Mouse (Mus musculus) hindbrain, postnatal 0 days (tissue): ENCODE results near the gene Nip7. TPM values are rescaled to one million over a fixed set of nuclear protein-coding genes. Genes with fewer than 3 reads are reported as not detected.
"Not testable (repeated sequence)": the region's sequence is repeated elsewhere in the genome, so short reads cannot be mapped to it uniquely, and the experiment has no call there.

Experiments
- ATAC-seq: fragments of 200-750 bp; cut with Nextera tagmentation; 2 replicates; pipeline ENCODE4 v1.8.0; 2017; ENCODE audit warnings: mild to moderate bottlenecking, moderate TSS enrichment, moderate library complexity
- DNase-seq: peaks from one replicate; pipeline ENCODE4 v3.0.0-alpha.2; 2015; ENCODE audit warnings: low spot score
- H3K27ac ChIP-seq: fragments of 300-500 bp; sonication (generic); 2 replicates; pipeline ENCODE4 v1.5.1; 2014; ENCODE audit warnings: mild to moderate bottlenecking
- H3K27me3 ChIP-seq: fragments of 300-500 bp; sonication (generic); 2 replicates; pipeline ENCODE4 v1.6.1; 2014; ENCODE audit warnings: low read length, mixed read lengths; ENCODE audit not compliant: insufficient read depth
- H3K36me3 ChIP-seq: fragments of 300-500 bp; sonication (generic); 2 replicates; pipeline ENCODE4 v1.6.1; 2014; ENCODE audit warnings: low read length, mixed read lengths; ENCODE audit not compliant: insufficient read depth
- H3K4me1 ChIP-seq: fragments of 300-500 bp; sonication (generic); 2 replicates; pipeline ENCODE4 v1.6.1; 2014; ENCODE audit warnings: antibody characterized with exemption, low read length, mixed read lengths; ENCODE audit not compliant: insufficient read depth
- H3K4me2 ChIP-seq: fragments of 300-500 bp; sonication (generic); 2 replicates; pipeline ENCODE4 v1.6.1; 2014; ENCODE audit warnings: low read depth, mild to moderate bottlenecking, low read length, moderate library complexity, mixed read lengths
- H3K4me3 ChIP-seq: fragments of 300-500 bp; sonication (generic); 2 replicates; pipeline ENCODE4 v1.5.1; 2014; ENCODE audit warnings: low read length
- H3K9ac ChIP-seq: fragments of 300-500 bp; sonication (generic); replicated peaks from 2 replicates; pipeline ENCODE4 v1.6.1; 2014; ENCODE audit warnings: mild to moderate bottlenecking, low read length, moderate library complexity, mixed read lengths
- H3K9me3 ChIP-seq: fragments of 300-500 bp; sonication (generic); 2 replicates; pipeline ENCODE4 v1.6.1; 2016; ENCODE audit warnings: low read length, mixed read lengths
- CTCF ChIP-seq: IDR thresholded peaks from 2 replicates; pipeline ENCODE4 v1.5.1; 2016; ENCODE audit warnings: antibody characterized with exemption, control low read depth, low read depth
- WGBS: fragments of 180-500 bp; shearing (Covaris S2); extraction: QIAGEN DNeasy Blood & Tissue Kit; methylation state at CpG from one replicate; pipeline ENCODE4 v1.1.7; 2014; 5-methylcytosine and 5-hydroxymethylcytosine counted together
- polyA plus RNA-seq: library from polyadenylated mRNA; unstranded; fragments of >200 nt; fragmentation: Nextera tagmentation; extraction: Ambion mirVana; gene quantifications from 2 replicates; pipeline ENCODE4 v1.2.1, GENCODE M21; 2015
- total RNA-seq: library from RNA; depleted of rRNA; stranded (reverse); fragments of >200 nt; gene quantifications from 2 replicates; pipeline ENCODE4 v1.2.3, GENCODE M21; 2014

Nip7 gene
- total and polyA plus RNA-seq, 2 experiments from 2014 or later = 16.1 to 58.1 TPM

DNA sequence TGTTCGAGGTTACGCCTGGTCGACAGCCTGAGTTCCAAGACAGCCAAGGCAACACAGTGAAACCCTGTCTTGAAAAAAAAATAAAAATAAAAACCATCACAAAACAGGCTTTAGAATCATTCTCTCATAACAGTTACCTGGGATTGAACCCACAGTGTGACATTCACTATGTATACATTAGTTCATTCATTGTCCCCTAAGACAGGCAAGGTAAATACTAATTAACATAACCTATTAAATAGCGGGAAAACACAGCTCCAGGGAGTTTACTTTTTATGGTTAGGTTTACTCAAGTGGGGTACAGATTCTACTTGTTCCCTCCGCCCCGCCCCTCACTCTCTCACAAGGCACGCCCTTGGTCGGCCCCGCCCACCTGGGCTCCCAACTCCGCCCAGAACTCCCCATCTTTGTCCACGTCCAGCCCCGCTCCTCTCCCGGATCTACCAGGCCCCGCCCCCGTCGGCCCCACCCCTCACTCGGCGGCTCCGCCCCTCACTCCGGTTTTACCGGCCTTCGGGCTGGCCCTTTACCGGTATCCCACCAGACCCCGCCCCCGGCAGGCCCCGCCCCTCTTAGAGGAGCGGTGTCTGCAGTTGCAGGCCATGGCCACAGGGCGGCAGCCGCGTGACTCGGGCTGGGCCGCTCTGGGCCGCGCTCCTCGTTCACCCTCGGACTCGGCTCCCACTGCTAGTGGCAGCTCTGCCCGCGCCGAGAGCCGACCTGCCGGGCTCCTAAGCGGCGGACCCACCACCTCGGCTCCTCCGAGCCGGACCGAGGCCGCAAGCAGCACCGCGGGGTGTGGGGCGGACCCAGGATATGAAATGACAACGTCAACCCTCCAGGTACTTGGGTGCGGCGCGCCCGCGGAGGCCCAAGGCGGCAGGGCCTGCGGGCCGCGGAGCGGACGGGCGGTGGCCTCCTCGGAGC lies 25.8 kb upstream of the Nip7 start, which contains the start of gene Vps4a:
TSS of gene Vps4a (plus strand) at position 573 of the 927 bp plus-strand sequence.
- TF ChIP-seq CTCF = peak; percentile 81
- peak within 1 kb of the TSS; percentile 96 for H3K9ac ChIP-seq
- H3K27me3 ChIP-seq = no peaks in the 10 kb centered on the region
- no peaks in the 10 kb centered on the region for H3K36me3 ChIP-seq
- peak within 1 kb of the TSS; percentile 84 for H3K27ac ChIP-seq
- H3K4me2 ChIP-seq = peak within 1 kb of the TSS; percentile 89
- DNase-seq = peak; percentile 96
- H3K4me3 ChIP-seq = peak within 1 kb of the TSS; percentile 99
- no peaks in the 10 kb centered on the region for H3K9me3 ChIP-seq
- ATAC-seq = peak; percentile 97
- 5% methylated on average over 57 of the region's 66 CpGs for WGBS
- H3K4me1 ChIP-seq = peaks cover 11% of the 10 kb centered on the region; the same call in 1 of the 2 replicates

DNA sequence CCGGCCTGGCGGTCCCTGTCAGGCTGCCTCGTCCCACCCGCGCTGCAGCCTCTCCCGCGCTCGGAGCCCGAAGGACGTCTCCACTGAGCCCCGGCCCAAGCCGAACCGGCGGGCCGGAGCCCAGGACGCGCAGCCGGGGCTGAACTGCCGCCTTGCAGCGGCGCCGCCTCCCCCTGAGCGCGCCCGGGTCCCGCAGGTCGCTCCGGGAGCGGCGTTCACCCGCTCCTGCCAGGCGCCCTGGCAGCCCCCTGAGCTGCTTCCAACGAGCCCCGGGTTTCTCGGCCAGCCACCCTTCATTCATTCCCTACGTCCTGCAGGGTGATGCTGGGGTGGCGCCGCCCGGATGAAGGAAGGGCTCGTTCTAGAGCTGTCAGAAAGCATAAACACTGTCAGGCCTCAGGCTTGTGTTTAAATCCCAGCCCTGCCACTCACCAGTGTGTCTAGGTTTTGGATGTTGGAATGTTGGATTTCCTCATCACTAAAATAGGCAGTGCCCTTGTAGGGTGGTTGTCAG lies 25.0 kb upstream of the Nip7 start:
- Histone ChIP-seq H3K9me3 (no peaks in the 10 kb centered on the region), H3K27me3 (no peaks in the 10 kb centered on the region), H3K9ac (peak overlapping the region; percentile 96), H3K36me3 (no peaks in the 10 kb centered on the region), H3K4me1 (peaks cover 11% of the 10 kb centered on the region; the same call in 1 of the 2 replicates), H3K27ac (peak overlapping the region; percentile 84), H3K4me3 (peak overlapping the region; percentile 99), H3K4me2 (peak overlapping the region; percentile 89)
- TF ChIP-seq CTCF = no peak
- 0% methylated on average over 38 of the region's 40 CpGs for WGBS
- DNase-seq = peak; percentile 18
- ATAC-seq = no peak

DNA sequence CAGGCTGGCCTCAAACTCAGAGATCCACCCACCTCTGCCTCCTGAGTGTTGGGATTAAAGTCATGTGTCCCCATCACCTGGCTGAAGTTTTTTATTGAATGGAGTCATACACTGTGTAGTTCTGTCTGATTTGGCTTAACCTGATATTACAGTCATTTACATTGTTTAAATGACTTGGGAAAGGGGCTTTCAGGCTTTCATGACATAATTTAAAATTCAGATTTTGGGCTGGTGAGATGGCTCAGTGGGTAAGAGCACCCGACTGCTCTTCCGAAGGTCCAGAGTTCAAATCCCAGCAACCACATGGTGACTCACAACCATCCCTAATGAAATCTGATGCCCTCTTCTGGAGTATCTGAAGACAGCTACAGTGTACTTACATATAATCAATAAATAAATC lies 23.1 kb upstream of the Nip7 start:
- not testable (repeated sequence) for H3K9me3 ChIP-seq, H3K27me3 ChIP-seq, H3K9ac ChIP-seq, H3K4me2 ChIP-seq, H3K36me3 ChIP-seq, DNase-seq, H3K27ac ChIP-seq, ATAC-seq, H3K4me3 ChIP-seq
- 95% methylated on average over 2 of the region's 2 CpGs for WGBS
- peaks cover 11% of the 10 kb centered on the region; the same call in 1 of the 2 replicates for H3K4me1 ChIP-seq

DNA sequence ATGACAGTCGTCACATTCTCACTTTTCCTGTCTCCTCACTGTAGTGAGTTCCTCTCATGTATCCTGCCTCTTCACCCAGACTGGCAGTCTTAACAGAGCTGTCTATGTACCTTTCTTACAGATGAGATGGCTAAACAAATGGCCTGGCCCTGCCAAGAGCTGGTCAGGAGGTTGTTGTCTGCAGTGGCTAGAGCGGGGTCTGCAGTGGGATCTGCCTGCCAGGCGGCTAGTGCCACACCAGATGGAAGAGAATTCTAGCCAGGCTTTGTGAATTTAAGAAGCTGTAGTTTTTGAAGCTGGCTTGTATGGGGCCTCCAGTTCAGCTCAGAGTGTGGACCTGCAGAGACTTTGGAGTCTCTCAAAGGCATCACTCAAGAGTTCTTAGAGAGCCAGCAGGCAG lies 21.0 kb upstream of the Nip7 start:
- no peaks in the 10 kb centered on the region for H3K9me3 ChIP-seq
- H3K9ac ChIP-seq = no peak overlapping the region
- H3K36me3 ChIP-seq = peaks cover 23% of the 10 kb centered on the region
- H3K27ac ChIP-seq = no peak overlapping the region
- H3K27me3 ChIP-seq = no peaks in the 10 kb centered on the region
- no peak overlapping the region for H3K4me3 ChIP-seq
- peaks cover 11% of the 10 kb centered on the region; the same call in 1 of the 2 replicates for H3K4me1 ChIP-seq
- DNase-seq (no peak), ATAC-seq (no peak)
- H3K4me2 ChIP-seq = no peak overlapping the region
- 85% methylated on average over 3 of the region's 3 CpGs for WGBS
- TF ChIP-seq CTCF = no peak

DNA sequence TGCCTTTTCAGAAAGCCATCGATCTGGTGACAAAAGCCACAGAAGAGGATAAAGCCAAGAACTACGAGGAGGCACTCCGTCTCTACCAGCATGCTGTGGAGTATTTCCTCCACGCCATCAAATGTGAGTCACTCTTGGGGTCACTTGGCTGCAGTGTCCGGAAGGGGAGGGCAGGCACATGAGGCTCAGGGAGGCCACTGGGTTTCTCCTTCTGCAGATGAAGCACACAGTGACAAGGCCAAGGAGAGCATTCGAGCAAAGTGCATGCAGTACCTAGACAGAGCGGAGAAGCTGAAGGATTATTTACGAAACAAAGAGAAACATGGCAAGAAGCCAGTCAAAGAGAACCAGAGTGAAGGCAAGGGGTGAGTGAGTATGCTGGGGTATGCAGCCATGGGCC lies 20.1 kb upstream of the Nip7 start:
- Histone ChIP-seq H3K9ac (no peak overlapping the region), H3K4me1 (peaks cover 11% of the 10 kb centered on the region; the same call in 1 of the 2 replicates), H3K36me3 (peaks cover 33% of the 10 kb centered on the region), H3K9me3 (no peaks in the 10 kb centered on the region), H3K27ac (no peak overlapping the region), H3K4me2 (no peak overlapping the region), H3K4me3 (no peak overlapping the region), H3K27me3 (no peaks in the 10 kb centered on the region)
- DNase-seq (no peak), ATAC-seq (no peak)
- TF ChIP-seq CTCF = no peak
- WGBS = 84% methylated on average over 8 of the region's 8 CpGs

DNA sequence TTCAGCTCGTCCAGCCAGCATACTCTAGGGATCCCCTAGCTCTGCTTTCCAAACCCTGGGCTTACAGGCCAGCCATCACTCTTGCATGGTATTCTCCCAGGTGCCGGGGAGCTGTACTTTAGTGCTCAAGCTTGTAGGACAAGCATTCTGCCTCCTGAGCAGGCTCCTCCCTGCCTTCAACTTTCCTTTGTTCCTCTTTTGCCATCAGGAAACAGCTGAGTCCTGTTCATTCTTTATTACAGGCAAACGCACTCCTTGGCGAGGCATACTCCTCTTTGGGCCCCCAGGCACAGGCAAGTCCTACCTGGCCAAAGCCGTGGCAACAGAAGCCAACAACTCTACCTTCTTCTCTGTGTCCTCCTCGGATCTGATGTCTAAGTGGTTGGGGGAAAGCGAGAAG lies 16.0 kb upstream of the Nip7 start:
- no peak overlapping the region for H3K27ac ChIP-seq
- no peaks in the 10 kb centered on the region for H3K27me3 ChIP-seq
- H3K36me3 ChIP-seq = peaks cover 73% of the 10 kb centered on the region
- DNase-seq (no peak), ATAC-seq (no peak)
- no peak overlapping the region for H3K4me3 ChIP-seq
- 83% methylated on average over 7 of the region's 7 CpGs for WGBS
- H3K9me3 ChIP-seq = no peaks in the 10 kb centered on the region
- H3K4me2 ChIP-seq = no peak overlapping the region
- TF ChIP-seq CTCF = no peak
- H3K9ac ChIP-seq = no peak overlapping the region
- H3K4me1 ChIP-seq = no peaks in the 10 kb centered on the region
